Mouse (Mus musculus) neural tube, embryonic 13.5 days (tissue): ENCODE measurements around the gene Clta. TPM values are rescaled to one million over a fixed set of nuclear protein-coding genes. Genes with fewer than 3 reads are reported as not detected.

ENCODE experiments used
- ATAC-seq: fragments of 200-750 bp; cut with Nextera tagmentation; 2 replicates; pipeline ENCODE4 v1.8.0; 2017; ENCODE audit warnings: low read depth, mild to moderate bottlenecking, moderate TSS enrichment, moderate library complexity
- H3K27ac ChIP-seq: fragments of 300-500 bp; sonication (generic); replicated peaks from 2 replicates; pipeline ENCODE4 v1.5.1; 2015; ENCODE audit warnings: moderate library complexity, mild to moderate bottlenecking, inconsistent platforms
- H3K27me3 ChIP-seq: fragments of 300-500 bp; sonication (generic); 2 replicates; pipeline ENCODE4 v1.6.1; 2015; ENCODE audit warnings: mild to moderate bottlenecking, inconsistent platforms
- H3K36me3 ChIP-seq: fragments of 300-500 bp; sonication (generic); 2 replicates; pipeline ENCODE4 v1.6.1; 2015; ENCODE audit warnings: mild to moderate bottlenecking, inconsistent platforms
- H3K4me1 ChIP-seq: fragments of 300-500 bp; sonication (generic); replicated peaks from 2 replicates; pipeline ENCODE4 v1.6.1; 2015; ENCODE audit warnings: inconsistent platforms
- H3K4me2 ChIP-seq: fragments of 300-500 bp; sonication (generic); 2 replicates; pipeline ENCODE4 v1.6.1; 2015; ENCODE audit warnings: inconsistent platforms, mild to moderate bottlenecking, moderate library complexity
- H3K4me3 ChIP-seq: fragments of 300-500 bp; sonication (generic); 2 replicates; pipeline ENCODE4 v1.5.1; 2015; ENCODE audit warnings: mild to moderate bottlenecking, inconsistent platforms
- H3K9ac ChIP-seq: fragments of 300-500 bp; sonication (generic); 2 replicates; pipeline ENCODE4 v1.6.1; 2015; ENCODE audit warnings: moderate library complexity, mild to moderate bottlenecking, inconsistent platforms
- H3K9me3 ChIP-seq: fragments of 300-500 bp; sonication (generic); 2 replicates; pipeline ENCODE4 v1.6.1; 2016; ENCODE audit warnings: inconsistent platforms
- WGBS: fragments of 180-500 bp; shearing (Covaris S2); methylation state at CpG from one replicate; pipeline ENCODE4 v1.1.7; 2015; 5-methylcytosine and 5-hydroxymethylcytosine counted together
- polyA plus RNA-seq: library from polyadenylated mRNA; unstranded; fragments of >200 nt; fragmentation: Nextera tagmentation; extraction: Ambion mirVana; gene quantifications from 2 replicates; pipeline ENCODE4 v1.2.1, GENCODE M21; 2015

Clta gene
- polyA plus RNA-seq, 1 experiment from 2014 or later: 346 TPM

DNA sequence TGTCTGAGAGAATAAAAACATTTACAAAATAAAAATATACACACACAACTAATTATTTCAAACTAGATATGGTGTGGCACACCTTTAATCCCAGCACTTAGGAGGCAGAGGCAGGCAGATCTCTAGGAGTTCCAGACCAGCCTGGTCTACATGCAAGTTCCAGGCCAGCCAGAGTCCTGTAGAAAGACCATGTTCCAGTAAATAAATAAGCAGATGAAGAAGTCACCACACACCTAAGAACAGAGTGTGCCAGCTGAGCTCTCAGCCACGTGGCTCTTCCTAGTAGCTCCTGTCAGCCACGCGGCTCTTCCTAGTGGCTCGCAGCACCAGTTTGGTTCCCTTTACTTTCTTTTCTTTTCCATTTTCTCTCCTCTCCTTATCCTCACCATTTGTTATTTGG, 65.2 kb downstream of the Clta start:
- Histone ChIP-seq H3K4me2 (no peak overlapping the region), H3K27me3 (no peaks in the 10 kb centered on the region), H3K9ac (no peak overlapping the region), H3K36me3 (no peaks in the 10 kb centered on the region), H3K4me1 (peaks cover 34% of the 10 kb centered on the region), H3K9me3 (no peaks in the 10 kb centered on the region), H3K27ac (no peak overlapping the region), H3K4me3 (no peak overlapping the region)
- WGBS: 95% methylated on average over 4 of the region's 4 CpGs
- ATAC-seq: no peak

DNA sequence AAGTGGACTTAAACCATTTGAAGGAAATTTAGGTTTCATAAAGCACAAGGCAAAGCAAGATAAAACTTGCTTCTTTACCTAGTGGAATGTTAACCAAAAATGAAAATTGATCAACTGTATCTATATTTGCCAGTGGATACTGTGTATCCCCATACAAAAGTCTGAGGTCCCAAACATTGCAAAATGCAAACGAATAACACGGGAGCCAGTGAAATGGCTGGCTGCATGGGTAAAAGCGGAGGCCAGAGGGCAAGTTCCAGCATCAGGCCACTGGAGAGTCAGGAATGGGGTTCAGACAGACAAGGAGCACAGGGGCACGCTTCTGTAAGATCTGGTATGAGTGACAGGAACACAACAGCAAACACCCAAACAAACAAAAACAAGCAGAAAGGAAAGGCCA, 66.4 kb downstream of the Clta start:
- no peak for ATAC-seq
- 72% methylated on average over 4 of the region's 4 CpGs for WGBS
- Histone ChIP-seq H3K27ac (no peak overlapping the region), H3K4me1 (peaks cover 29% of the 10 kb centered on the region), H3K4me3 (no peak overlapping the region; the same call in 1 of the 2 replicates), H3K9ac (peak overlapping the region; percentile 83), H3K36me3 (no peaks in the 10 kb centered on the region), H3K27me3 (no peaks in the 10 kb centered on the region), H3K9me3 (no peaks in the 10 kb centered on the region), H3K4me2 (peak overlapping the region; percentile 64)

DNA sequence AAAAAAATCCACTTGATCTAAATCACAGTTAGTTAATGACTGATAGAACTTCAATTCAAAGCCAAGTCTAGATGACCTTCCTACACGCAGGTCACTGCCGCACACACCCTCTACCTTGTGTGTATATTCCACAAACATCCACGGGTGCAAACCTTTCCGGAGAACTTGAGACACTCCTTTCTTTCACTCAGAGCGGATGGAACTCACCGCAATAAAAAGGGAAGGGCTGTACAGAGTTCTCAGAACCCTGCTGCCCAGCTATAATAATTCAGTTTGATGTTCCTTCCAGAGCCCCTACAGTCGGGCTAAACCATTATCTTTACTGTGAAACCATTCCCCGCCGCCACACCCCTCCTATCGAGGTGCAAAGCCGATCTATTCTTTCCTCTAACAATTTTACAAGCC, 67.5 kb downstream of the Clta start:
- no peaks in the 10 kb centered on the region for H3K27me3 ChIP-seq
- H3K27ac ChIP-seq: peak overlapping the region; percentile 88
- WGBS: 5% methylated on average over 11 of the region's 11 CpGs
- ATAC-seq: peak; percentile 52
- peak overlapping the region; percentile 64 for H3K4me2 ChIP-seq
- peaks cover 29% of the 10 kb centered on the region for H3K4me1 ChIP-seq
- no peaks in the 10 kb centered on the region for H3K9me3 ChIP-seq
- H3K4me3 ChIP-seq: peak overlapping the region; percentile 75
- no peaks in the 10 kb centered on the region for H3K36me3 ChIP-seq
- peak overlapping the region; percentile 83 for H3K9ac ChIP-seq

DNA sequence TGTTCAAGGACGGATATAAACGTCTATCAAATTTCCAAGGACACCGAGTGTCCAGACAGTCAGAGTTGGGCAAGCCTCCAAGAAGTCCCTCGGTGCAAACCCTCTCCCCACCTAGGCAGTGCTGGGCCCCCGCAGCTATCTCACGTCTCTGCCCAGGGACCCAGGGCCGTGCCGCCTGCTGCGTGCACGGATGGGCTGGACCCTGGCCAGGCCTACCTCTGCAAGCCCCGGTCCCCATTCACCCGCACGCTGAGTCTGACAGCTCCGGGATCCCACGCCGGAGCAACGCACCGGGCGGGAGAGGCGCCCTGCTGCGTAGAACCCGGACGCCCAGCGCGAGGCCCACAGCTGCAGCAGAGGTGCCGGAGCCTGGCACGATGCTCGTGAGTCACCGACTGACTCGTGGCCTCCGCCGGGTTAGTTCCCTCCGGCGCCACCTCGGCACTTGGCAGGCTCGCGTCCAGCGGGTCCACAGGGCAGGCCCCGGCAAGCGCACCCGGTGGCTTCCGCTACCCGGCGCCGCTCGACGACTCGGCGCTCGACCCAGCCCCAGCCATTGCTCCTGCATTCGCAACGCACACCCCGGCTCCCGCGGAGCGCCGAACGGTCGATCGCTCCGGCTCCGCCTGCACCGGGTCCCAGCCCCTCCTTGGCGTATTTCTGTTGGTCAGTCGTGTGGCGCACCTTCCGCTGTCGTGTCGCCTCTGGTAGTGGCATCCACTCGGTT, 68.1 kb downstream of the Clta start:
- Histone ChIP-seq H3K27me3 (no peaks in the 10 kb centered on the region), H3K9me3 (no peaks in the 10 kb centered on the region), H3K4me3 (peak overlapping the region; percentile 75), H3K4me2 (peak overlapping the region; percentile 64), H3K27ac (peak overlapping the region; percentile 88), H3K36me3 (no peaks in the 10 kb centered on the region), H3K9ac (peak overlapping the region; percentile 83), H3K4me1 (peaks cover 29% of the 10 kb centered on the region)
- ATAC-seq: peak; percentile 98
- under 1% methylated on average over 65 of the region's 70 CpGs for WGBS

DNA sequence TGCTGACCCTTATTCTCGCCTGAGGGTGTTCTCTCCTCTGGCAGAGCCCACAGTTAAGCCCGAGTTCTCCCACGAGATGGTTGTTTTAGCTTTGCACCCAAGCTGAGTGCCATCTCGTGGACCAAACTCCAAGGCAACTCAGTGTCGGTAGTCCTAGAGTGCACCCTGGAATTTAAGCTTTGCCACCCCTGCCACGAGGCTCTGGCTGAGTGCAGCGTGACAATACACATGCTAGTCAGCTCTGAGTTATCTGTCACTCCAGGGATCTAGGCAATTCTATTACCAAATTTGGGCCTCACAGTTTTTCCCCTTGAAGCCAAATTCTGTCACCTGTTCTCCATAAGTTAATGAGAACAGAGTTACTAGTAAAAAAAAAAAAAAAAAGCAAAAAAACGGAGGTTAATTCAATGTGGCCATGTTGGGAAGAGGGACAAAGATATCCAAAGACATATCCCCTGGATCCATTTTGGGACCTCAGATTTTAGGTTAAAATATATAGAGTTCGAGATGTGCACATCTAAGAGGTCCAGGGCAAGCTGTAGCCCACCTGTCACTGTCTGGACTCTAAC, 68.7 kb downstream of the Clta start:
- Histone ChIP-seq H3K27ac (peak overlapping the region; percentile 88), H3K9ac (peak overlapping the region; percentile 83), H3K9me3 (no peaks in the 10 kb centered on the region), H3K4me2 (peak overlapping the region; percentile 64), H3K4me3 (peak overlapping the region; percentile 75), H3K36me3 (no peaks in the 10 kb centered on the region), H3K27me3 (no peaks in the 10 kb centered on the region), H3K4me1 (peaks cover 29% of the 10 kb centered on the region)
- ATAC-seq: peak; percentile 77
- WGBS: 9% methylated on average over 9 of the region's 9 CpGs

DNA sequence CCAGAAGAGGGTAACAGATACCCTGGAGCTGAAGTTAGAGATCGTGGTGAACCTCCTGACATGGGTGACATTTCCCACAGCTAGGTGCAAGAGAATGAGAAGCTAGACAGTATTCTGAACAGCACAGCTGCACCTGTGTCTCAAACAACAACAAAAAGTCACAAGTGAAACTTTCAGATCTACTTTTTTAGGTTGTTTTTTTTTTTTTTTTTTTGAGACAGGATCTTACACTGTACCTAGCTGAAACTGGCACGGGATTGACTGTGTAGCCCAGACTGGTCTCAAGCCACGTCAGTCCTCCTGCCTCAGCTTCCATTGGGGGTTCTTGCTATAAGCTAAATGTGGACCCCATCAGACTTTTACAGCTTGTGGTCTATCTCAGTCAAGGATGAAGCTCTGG, 69.5 kb downstream of the Clta start:
- Histone ChIP-seq H3K9ac (no peak overlapping the region), H3K27ac (no peak overlapping the region), H3K36me3 (no peaks in the 10 kb centered on the region), H3K9me3 (no peaks in the 10 kb centered on the region), H3K4me3 (no peak overlapping the region), H3K27me3 (no peaks in the 10 kb centered on the region), H3K4me1 (peaks cover 25% of the 10 kb centered on the region), H3K4me2 (no peak overlapping the region)
- ATAC-seq: no peak
- WGBS: 87% methylated on average over 3 of the region's 3 CpGs

DNA sequence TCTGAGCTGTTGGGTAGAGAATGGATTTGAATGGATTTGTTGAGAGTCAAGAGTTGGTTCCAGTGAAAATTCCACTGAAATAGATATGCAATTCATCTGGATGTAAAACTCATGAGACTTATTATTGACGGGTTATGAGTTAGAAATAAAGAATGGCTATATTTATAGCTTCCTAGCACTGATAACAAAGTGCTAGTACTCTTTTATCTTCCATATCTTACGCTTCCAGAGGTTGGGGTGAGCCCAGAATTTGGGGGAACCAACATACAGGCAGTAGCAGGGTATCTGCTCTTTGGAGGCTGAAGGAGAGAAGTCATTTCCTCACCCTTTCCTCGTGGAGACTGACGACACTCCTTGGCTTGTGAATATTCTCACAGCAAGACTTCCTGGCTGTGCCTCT, 70.2 kb downstream of the Clta start:
- no peak for ATAC-seq
- Histone ChIP-seq H3K9ac (no peak overlapping the region), H3K27me3 (no peaks in the 10 kb centered on the region), H3K4me1 (peaks cover 25% of the 10 kb centered on the region), H3K36me3 (no peaks in the 10 kb centered on the region), H3K27ac (no peak overlapping the region), H3K9me3 (no peaks in the 10 kb centered on the region), H3K4me2 (no peak overlapping the region), H3K4me3 (no peak overlapping the region)
- 76% methylated on average over 4 of the region's 4 CpGs for WGBS

DNA sequence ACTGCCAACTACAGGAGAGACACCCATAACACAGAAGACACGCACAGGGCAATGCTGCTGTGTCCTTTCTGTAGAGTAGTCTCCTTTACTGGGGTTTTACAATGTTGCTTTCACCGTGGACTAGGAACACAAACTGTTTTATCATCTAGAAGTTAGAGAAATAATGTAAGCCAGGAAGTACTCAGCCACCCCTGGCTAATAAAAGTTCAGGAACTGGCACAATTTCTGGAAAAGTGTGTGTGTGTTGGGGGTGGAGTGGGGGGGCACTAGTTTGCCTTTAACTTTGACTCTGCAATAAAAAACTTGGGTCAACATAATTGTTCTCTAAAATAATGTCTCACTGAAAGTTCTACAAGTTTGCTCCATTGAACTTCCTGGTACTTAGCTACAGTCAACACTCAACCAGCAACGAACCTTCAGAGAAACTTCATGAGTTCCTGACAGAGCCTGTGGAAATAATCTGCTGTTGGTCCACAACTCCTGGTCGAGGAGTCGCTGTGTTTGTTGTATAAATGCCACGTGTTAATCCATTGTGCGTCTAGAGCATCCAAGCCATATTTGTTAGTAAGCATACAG, 74.2 kb downstream of the Clta start:
- Histone ChIP-seq H3K9me3 (no peaks in the 10 kb centered on the region), H3K4me1 (peaks cover 1% of the 10 kb centered on the region; the same call in 1 of the 2 replicates), H3K4me2 (no peak overlapping the region), H3K9ac (no peak overlapping the region), H3K36me3 (no peaks in the 10 kb centered on the region), H3K27me3 (no peaks in the 10 kb centered on the region), H3K4me3 (no peak overlapping the region), H3K27ac (no peak overlapping the region)
- 87% methylated on average over 7 of the region's 7 CpGs for WGBS
- ATAC-seq: no peak

Other genes with a start within 250 kb of the Clta start
- gene Olfr159, start 233.4 kb upstream of the Clta start, polyA plus RNA-seq: not detected in 2 replicates
- gene Olfr156, start 180.6 kb upstream of the Clta start, polyA plus RNA-seq: not detected in 2 replicates
- not detected in 2 replicates for gene Olfr157, start 164.3 kb upstream of the Clta start, polyA plus RNA-seq
- gene Olfr155, start 152.9 kb upstream of the Clta start, polyA plus RNA-seq: not detected in 2 replicates
- 9.1 and 11.5 TPM in 2 replicates for gene Reck, start 128.9 kb upstream of the Clta start, polyA plus RNA-seq
- 70.9 and 81.6 TPM in 2 replicates for gene Glipr2, start 47.1 kb upstream of the Clta start, polyA plus RNA-seq
- gene Ccin, start 21.0 kb upstream of the Clta start, polyA plus RNA-seq: not detected in 2 replicates
- 23.3 and 25.4 TPM in 2 replicates for gene Gne, start 79.7 kb downstream of the Clta start, polyA plus RNA-seq
- gene Rnf38, start 229.3 kb downstream of the Clta start, polyA plus RNA-seq: 34.1 and 36.2 TPM in 2 replicates